Mouse (Mus musculus): Measurements from ENCODE around the gene Gfod1. TPM values are rescaled to one million over a fixed set of nuclear protein-coding genes. Genes with fewer than 3 reads are reported as not detected.

Gene Gfod1
- total RNA-seq, 1 experiment from 2014 or later: 8.6 TPM

DNA sequence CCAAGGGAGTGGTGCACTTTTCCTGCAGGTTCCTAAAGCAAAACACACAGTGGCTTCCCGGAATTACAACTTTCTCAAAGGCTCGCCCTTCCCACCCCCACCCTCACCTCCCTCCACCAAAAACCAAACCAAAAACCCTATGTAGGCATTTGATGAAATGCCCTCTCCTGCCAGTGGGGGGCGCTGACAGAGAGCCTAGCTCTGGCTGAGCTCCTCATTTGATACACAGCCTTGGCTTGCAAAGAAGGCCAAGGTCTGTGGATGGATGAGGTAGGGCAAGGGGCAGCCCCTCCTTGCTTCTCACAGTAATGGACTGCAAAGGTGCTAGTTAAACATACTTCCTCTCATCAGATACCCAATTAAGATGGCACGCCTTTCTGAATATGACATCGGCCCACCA is 104.2 kb downstream of the Gfod1 start:
- ATAC-seq (replicated peaks in 1 of 2; ENCODE audit: insufficient read depth in 1 of 2, low FRiP score in 2 of 2, low TSS enrichment in 1 of 2, low read depth in 1 of 2, poor library complexity in 2 of 2, severe bottlenecking in 2 of 2): peak in 1 of 2 experiments; percentile 58; a peak in 1 of 4 replicates

- ATAC-seq (replicated peaks in 1 of 2; ENCODE audit: insufficient read depth in 1 of 2, low FRiP score in 2 of 2, low TSS enrichment in 1 of 2, low read depth in 1 of 2, poor library complexity in 2 of 2, severe bottlenecking in 2 of 2): no peak
Measured at GRCm38 (mm10) chr13:43199282-43199681, 104.7 kb downstream of the Gfod1 start.

DNA sequence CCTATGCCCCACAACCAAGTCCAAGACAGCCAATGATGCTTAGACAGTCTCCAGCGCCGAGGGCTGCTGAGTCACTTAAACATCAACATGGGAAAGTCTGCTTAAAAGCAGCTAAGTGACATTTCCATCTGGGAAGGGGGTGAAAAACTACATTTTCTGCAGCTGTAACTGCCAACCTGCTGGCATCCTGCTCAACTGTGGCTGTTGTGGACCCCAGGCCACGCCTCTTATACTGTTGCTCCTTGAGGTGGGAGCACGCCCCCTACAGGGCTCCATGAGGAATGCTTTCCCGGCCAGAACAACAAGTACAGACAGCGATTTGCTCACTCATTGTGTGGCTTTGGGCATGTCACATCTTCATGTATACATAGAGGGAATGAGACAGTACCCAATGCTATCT is 106.8 kb downstream of the Gfod1 start:
- no peak for ATAC-seq (replicated peaks in 1 of 2; ENCODE audit: insufficient read depth in 1 of 2, low FRiP score in 2 of 2, low TSS enrichment in 1 of 2, low read depth in 1 of 2, poor library complexity in 2 of 2, severe bottlenecking in 2 of 2)

GRCm38 (mm10) chr13:43196000-43196399 is 108.0 kb downstream of the Gfod1 start:
- ATAC-seq (replicated peaks in 1 of 2; ENCODE audit: insufficient read depth in 1 of 2, low FRiP score in 2 of 2, low TSS enrichment in 1 of 2, low read depth in 1 of 2, poor library complexity in 2 of 2, severe bottlenecking in 2 of 2): no peak

DNA sequence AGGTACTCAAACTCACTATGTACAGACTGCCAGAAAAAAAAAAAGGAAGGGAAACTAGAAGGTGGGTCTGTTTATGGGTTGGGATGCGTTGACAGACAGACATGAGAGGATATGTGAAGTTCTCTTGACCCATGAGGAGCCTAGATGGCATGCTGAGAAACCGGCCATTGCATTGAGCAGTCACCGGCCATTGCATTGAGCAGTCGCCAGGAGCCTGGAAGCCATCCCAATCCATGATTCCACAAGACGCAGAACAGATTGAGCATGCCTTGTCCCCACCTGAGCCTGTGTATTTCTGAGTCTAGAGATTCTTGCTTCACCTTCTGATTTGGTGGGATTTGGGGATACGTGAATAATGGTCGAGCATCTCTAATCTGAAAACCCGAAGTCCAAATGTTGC is 110.0 kb downstream of the Gfod1 start:
- ATAC-seq (replicated peaks in 1 of 2; ENCODE audit: insufficient read depth in 1 of 2, low FRiP score in 2 of 2, low TSS enrichment in 1 of 2, low read depth in 1 of 2, poor library complexity in 2 of 2, severe bottlenecking in 2 of 2): no peak

DNA sequence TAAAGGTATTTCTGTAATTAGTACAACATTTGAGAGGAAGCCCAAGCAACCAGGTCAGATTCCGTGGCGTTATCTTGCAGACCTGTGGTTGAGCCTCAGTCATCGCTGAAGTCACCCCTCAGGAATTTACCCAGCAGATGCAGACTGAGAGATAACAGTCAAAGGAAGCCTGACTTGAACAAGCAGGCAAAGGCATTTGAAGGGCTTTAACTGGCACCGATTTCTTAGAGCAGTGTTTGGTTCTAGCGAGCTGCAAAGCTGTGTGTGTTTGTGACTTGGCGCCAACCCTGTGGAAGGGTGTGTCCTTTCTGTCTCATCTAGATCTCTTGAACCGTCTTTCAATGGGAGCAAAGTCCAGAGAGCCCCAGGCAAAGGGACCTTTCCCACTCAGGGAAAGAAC is 110.7 kb downstream of the Gfod1 start:
- ATAC-seq (replicated peaks in 1 of 2; ENCODE audit: insufficient read depth in 1 of 2, low FRiP score in 2 of 2, low TSS enrichment in 1 of 2, low read depth in 1 of 2, poor library complexity in 2 of 2, severe bottlenecking in 2 of 2): peak; percentile 74 to 76

DNA sequence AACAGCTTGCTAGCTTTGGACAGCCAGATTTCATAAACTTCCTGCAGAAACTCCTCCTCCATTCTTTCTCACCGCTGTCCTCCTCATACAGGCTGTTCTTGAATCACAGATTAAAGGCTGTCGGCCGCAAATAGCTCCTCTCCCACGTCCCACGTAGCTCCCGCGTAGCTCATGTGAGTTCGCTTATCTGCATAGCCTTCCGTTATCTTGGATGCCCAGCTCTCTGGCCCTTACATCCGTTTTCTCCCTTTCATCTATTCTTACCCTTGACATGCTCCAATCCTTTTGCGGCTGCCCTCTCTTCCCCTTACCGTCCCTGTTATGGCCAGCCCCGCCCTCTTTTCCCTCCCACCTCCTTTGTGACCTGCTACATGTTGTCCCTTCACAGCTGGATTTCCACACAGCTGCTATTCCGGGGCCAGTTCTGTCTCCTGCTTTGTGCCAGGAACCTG is 112.2 kb downstream of the Gfod1 start:
- peak; percentile 54 to 64 for ATAC-seq (replicated peaks in 1 of 2; ENCODE audit: insufficient read depth in 1 of 2, low FRiP score in 2 of 2, low TSS enrichment in 1 of 2, low read depth in 1 of 2, poor library complexity in 2 of 2, severe bottlenecking in 2 of 2)

DNA sequence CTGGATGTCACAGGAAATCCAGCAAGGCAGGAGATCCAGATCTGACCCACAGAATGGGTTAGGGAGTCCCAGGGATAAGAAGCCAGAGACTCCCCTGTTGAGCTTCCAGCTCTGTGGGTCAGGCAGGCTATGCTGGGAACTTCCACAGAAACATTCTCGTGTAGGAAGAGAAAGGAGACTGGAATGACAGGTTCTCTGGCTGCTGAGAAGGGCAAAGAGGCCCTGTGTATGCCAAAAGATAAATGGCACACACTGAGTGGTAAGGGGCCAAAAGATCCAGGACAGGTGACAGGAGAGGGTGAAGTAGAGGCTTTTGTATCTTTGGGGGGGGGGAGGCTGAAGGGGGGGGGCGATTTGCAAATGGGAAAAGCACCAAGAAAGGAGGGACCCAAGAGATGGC is 112.7 kb downstream of the Gfod1 start:
- no peak for ATAC-seq (replicated peaks in 1 of 2; ENCODE audit: insufficient read depth in 1 of 2, low FRiP score in 2 of 2, low TSS enrichment in 1 of 2, low read depth in 1 of 2, poor library complexity in 2 of 2, severe bottlenecking in 2 of 2)

DNA sequence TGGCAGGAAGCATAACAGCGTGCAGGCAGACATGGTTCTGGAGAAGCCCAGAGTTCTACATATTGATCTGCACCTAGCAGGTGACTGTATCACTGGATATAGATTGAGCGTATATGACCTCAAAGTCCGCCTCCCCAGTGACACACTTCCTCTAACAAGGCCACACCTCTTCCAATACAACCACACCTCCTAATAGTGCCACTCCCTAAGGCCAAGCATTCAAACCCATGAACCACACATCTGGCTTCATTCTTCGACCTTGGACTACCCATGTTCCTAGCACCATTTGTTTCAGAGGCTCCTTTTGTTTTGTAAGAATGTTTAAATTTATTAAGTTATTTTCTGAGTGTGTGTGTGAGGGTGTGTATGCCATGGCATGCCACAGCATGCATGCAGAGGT is 116.2 kb downstream of the Gfod1 start:
- no peak for ATAC-seq (replicated peaks in 1 of 2; ENCODE audit: insufficient read depth in 1 of 2, low FRiP score in 2 of 2, low TSS enrichment in 1 of 2, low read depth in 1 of 2, poor library complexity in 2 of 2, severe bottlenecking in 2 of 2)

- peak in 1 of 2 experiments; percentile 13; a peak in 1 of 4 replicates for ATAC-seq (replicated peaks in 1 of 2; ENCODE audit: insufficient read depth in 1 of 2, low FRiP score in 2 of 2, low TSS enrichment in 1 of 2, low read depth in 1 of 2, poor library complexity in 2 of 2, severe bottlenecking in 2 of 2)
Measured at GRCm38 (mm10) chr13:43183248-43184055, 120.5 kb downstream of the Gfod1 start.

- ATAC-seq (replicated peaks in 1 of 2; ENCODE audit: insufficient read depth in 1 of 2, low FRiP score in 2 of 2, low TSS enrichment in 1 of 2, low read depth in 1 of 2, poor library complexity in 2 of 2, severe bottlenecking in 2 of 2): peak; percentile 62 to 86; a peak in 3 of 4 replicates
Measured at GRCm38 (mm10) chr13:43182465-43183201, 121.3 kb downstream of the Gfod1 start.

- no peak for ATAC-seq (replicated peaks in 1 of 2; ENCODE audit: insufficient read depth in 1 of 2, low FRiP score in 2 of 2, low TSS enrichment in 1 of 2, low read depth in 1 of 2, poor library complexity in 2 of 2, severe bottlenecking in 2 of 2)
Measured at GRCm38 (mm10) chr13:43181104-43181503, 122.9 kb downstream of the Gfod1 start.

DNA sequence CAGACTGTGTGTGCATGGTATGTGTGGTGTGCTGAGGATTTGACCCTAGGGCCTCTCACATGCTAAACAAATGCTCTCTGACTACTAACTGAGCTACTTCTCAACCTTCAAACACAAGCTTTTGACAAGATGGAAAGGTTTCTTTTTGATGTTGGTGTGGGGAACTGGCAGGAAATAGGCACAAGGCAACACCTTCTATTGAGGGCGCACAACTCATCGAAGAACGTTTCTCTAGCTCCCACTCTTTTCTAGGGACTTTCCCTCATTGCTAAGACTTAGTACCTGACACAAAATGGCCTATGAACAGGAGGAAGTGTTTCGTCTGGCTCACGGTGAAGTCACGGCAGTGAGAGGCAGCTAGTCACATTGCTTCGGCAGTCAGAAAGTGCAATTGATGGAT is 126.7 kb downstream of the Gfod1 start:
- ATAC-seq (replicated peaks in 1 of 2; ENCODE audit: insufficient read depth in 1 of 2, low FRiP score in 2 of 2, low TSS enrichment in 1 of 2, low read depth in 1 of 2, poor library complexity in 2 of 2, severe bottlenecking in 2 of 2): no peak

GRCm38 (mm10) chr13:43176676-43177075 is 127.3 kb downstream of the Gfod1 start:
- no peak for ATAC-seq (replicated peaks in 1 of 2; ENCODE audit: insufficient read depth in 1 of 2, low FRiP score in 2 of 2, low TSS enrichment in 1 of 2, low read depth in 1 of 2, poor library complexity in 2 of 2, severe bottlenecking in 2 of 2)

- peak; percentile 46 to 59 for ATAC-seq (replicated peaks in 1 of 2; ENCODE audit: insufficient read depth in 1 of 2, low FRiP score in 2 of 2, low TSS enrichment in 1 of 2, low read depth in 1 of 2, poor library complexity in 2 of 2, severe bottlenecking in 2 of 2)
Measured at GRCm38 (mm10) chr13:43173262-43173661, 130.7 kb downstream of the Gfod1 start.

DNA sequence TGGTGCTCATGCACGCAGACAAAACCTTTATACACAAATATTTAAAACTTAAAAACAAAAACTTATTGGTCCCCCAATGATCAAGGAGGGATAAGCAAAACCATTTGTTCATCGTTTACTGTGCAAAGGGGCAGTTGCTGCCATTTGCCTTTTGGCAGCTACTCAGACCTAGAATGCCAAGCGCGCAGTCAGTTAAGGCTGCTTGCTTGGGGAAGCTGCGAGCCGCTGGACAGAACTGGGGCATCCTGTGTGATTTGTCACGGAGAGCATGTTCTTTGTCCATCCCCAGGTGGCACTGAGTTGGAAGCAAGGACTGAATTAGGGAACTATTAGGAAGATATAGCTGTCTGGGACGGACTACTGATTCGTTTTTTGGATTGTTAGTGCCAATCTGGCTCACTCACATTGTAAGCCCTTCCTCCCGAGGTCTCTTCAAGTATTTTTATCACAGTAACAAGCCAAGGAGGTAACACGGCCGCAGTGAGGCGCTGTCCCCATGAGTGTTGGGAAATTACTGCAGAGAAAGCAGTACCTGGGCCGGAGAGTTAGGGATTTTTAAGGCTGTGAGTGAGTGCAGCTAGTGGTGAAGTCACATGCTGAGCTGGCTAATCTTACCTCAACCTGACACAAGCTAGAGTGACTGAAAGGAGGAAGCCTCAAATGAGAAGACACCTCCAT is 131.8 kb downstream of the Gfod1 start:
- no peak for ATAC-seq (replicated peaks in 1 of 2; ENCODE audit: insufficient read depth in 1 of 2, low FRiP score in 2 of 2, low TSS enrichment in 1 of 2, low read depth in 1 of 2, poor library complexity in 2 of 2, severe bottlenecking in 2 of 2)

DNA sequence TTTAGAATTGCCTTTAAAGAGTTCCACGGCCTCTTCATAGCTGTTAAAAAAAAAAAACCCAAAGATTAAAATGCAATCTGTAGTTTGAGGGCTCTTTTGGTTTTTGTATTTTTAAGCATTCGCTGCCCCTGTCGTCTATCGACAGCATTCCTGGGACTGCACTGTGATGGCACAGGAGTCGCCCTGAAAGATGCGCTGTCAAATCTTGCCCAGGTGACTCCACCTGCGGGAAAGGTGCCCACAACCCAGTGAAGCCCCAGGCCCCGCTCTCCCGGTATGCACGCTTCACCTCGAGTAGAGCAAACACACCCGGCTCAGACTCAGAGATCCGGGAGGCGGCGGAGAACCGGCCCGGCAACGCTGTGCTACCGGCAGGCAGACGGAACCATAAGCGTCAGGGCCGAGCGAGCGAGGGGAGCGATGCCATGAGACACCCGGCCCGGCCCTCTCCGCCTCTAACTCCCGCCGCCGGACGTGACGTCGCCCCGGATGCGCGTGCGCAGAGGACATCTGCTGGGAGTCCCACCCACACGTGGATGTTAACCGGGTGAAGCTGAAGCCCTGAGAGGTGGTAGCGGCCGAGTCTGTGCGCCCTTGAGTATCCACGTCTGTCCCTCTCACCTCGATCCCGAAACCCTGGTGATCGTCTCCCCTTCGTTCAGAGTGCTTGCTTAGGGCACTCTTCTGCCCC is 132.8 kb downstream of the Gfod1 start, which contains the start of gene Tbc1d7:
TSS of gene Tbc1d7 (minus strand) at position 482 of the 691 bp plus-strand sequence.
- ATAC-seq (replicated peaks in 1 of 2; ENCODE audit: insufficient read depth in 1 of 2, low FRiP score in 2 of 2, low TSS enrichment in 1 of 2, low read depth in 1 of 2, poor library complexity in 2 of 2, severe bottlenecking in 2 of 2): peak; percentile 83 to 95

Data from hematopoietic stem cell, adult 5-6 weeks (primary cell).